In the genomic region with DNA sequence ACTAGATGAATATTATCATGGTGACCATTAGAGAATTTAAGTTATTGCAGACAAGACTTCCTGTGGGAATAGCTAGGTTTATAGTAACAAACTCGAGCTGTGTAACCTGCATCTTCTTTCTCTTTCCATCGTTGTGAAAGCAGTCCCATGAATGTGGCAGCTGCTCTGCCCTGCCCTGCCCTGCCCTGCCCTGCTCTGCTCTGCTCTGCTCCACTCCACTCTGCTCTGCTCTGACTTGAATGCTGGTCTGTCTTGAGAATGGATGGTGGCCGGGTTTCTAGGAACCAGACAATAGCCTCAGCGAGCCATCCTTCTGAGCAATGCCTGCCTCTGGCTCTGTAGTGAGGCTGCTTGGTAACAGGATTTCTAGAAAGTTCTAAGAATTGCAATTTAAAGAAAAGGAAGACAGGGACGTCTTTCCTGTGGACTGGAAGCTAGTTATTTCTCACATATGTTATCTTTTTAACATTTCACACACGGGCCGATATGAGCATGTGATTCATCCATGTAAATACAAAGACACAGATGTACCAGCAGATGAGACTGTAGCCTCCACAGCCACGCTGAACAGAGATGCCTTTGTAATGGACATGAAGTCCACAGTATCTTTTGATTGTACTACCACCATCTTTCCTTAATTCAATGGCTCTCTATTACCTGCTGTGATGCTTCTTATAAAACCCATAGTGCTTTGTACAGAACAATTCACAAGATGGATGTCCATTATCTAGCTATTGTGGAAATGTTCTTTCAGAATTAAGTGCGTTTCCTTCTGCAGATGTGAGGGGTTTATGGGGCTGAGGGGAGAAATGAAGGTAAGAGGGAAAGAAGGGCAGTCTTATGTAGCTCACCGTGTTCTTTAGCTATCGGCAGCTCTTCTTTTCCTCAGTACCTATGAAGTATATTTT, we compare ENCODE assay signal across 18 mouse cellular contexts.
DNase-seq lines count a peak whose midpoint lies in the region; ATAC-seq and TF ChIP-seq lines count a peak whose summit lies in the region.
"Had no signal": no experiment of that assay in that cellular context is flagged by ENCODE, and none has a peak within 500 bp of the region (broad histone marks: within the 10 kb centered on the region; RNA-seq: fewer than 3 reads in every experiment).

No protein-coding gene starts in this region.

- H3K4me3 ChIP-seq in midbrain, embryonic 10.5 days = no peak overlapping the region
- H3K4me3 ChIP-seq in midbrain, embryonic 14.5 days (replicated peaks; ENCODE audit: low read depth, low read length) = no peak overlapping the region
- no peak overlapping the region for H3K4me3 ChIP-seq in forebrain, embryonic 13.5 days
- no peak overlapping the region for H3K4me3 ChIP-seq in midbrain, embryonic 12.5 days
- no peak overlapping the region for H3K4me3 ChIP-seq in heart, adult 2 months
- H3K4me3 ChIP-seq: limb, embryonic 15.5 days had no signal

- intact Hi-C loops in heart, adult 2 months (cut with DNase I) = no loop called here

- H3K79me2 ChIP-seq in heart, adult 2 months (replicated peaks; ENCODE audit: control insufficient read depth, insufficient read depth, low read length) = no peaks in the 10 kb centered on the region

- no peaks in the 10 kb centered on the region for H3K36me3 ChIP-seq in midbrain, embryonic 10.5 days
- H3K36me3 ChIP-seq in midbrain, embryonic 14.5 days (ENCODE audit: control insufficient read depth, insufficient read depth, low read length) = no peaks in the 10 kb centered on the region
- no peaks in the 10 kb centered on the region for H3K36me3 ChIP-seq in forebrain, embryonic 13.5 days (ENCODE audit: poor library complexity, severe bottlenecking)
- H3K36me3 ChIP-seq in midbrain, embryonic 12.5 days = no peaks in the 10 kb centered on the region
- no peaks in the 10 kb centered on the region for H3K36me3 ChIP-seq in heart, adult 2 months (ENCODE audit: control insufficient read depth, insufficient read depth, low read length)
- H3K36me3 ChIP-seq: limb, embryonic 15.5 days had no signal

- no peaks in the 10 kb centered on the region for H3K27me3 ChIP-seq in midbrain, embryonic 10.5 days (ENCODE audit: low read depth, poor library complexity, severe bottlenecking)
- H3K27me3 ChIP-seq in midbrain, embryonic 14.5 days (ENCODE audit: control insufficient read depth, insufficient read depth, low read length) = no peaks in the 10 kb centered on the region
- H3K27me3 ChIP-seq in forebrain, embryonic 13.5 days = no peaks in the 10 kb centered on the region
- H3K27me3 ChIP-seq in midbrain, embryonic 12.5 days = no peaks in the 10 kb centered on the region
- no peaks in the 10 kb centered on the region for H3K27me3 ChIP-seq in heart, adult 2 months (ENCODE audit: control insufficient read depth, insufficient read depth, low read length)
- H3K27me3 ChIP-seq: limb, embryonic 15.5 days had no signal

- no peaks in the 10 kb centered on the region for H3K9me3 ChIP-seq in midbrain, embryonic 10.5 days (replicated peaks)
- no peaks in the 10 kb centered on the region for H3K9me3 ChIP-seq in midbrain, embryonic 14.5 days (ENCODE audit: control insufficient read depth, low read length)
- H3K9me3 ChIP-seq in forebrain, embryonic 13.5 days (replicated peaks) = no peaks in the 10 kb centered on the region
- no peaks in the 10 kb centered on the region for H3K9me3 ChIP-seq in midbrain, embryonic 12.5 days
- H3K9me3 ChIP-seq: limb, embryonic 15.5 days had no signal

- TF ChIP-seq POLR2A in heart, adult 2 months (IDR thresholded peaks at IDR 0.05; ENCODE audit: insufficient read depth, low read depth, low read length) = no peak

- no peak overlapping the region for H3K4me2 ChIP-seq in midbrain, embryonic 14.5 days (ENCODE audit: low read length)
- H3K4me2 ChIP-seq in forebrain, embryonic 13.5 days = no peak overlapping the region
- no peak overlapping the region for H3K4me2 ChIP-seq in midbrain, embryonic 12.5 days (replicated peaks)
- H3K4me2 ChIP-seq: limb, embryonic 15.5 days had no signal

- peak; percentile 55 for DNase-seq in midbrain, embryonic 10.5 days (ENCODE audit: low spot score)
- DNase-seq in midbrain, embryonic 14.5 days = no peak
- peak; percentile 20 for DNase-seq in retina, postnatal 1 day
- no peak for DNase-seq in kidney, postnatal 4 days
- no peak for DNase-seq in layer of hippocampus, adult 18-20 months (ENCODE audit: low spot score in 2 of 2)
- no peak for DNase-seq in heart, adult 2 months
- DNase-seq: adrenal gland, postnatal 25 days; B cell, adult 2 months; cerebellum, adult 2 months; gastrocnemius, postnatal 14 days; heart, postnatal 10 days; kidney, adult 2 months; lung, postnatal 14 days; thymus, adult 18-20 months had no signal

- 48% methylated on average over 11 of the region's 11 CpGs for WGBS in midbrain, embryonic 10.5 days
- WGBS in midbrain, embryonic 14.5 days = 39% methylated on average over 11 of the region's 11 CpGs
- 34% methylated on average over 11 of the region's 11 CpGs for WGBS in forebrain, embryonic 13.5 days
- 37% methylated on average over 11 of the region's 11 CpGs for WGBS in midbrain, embryonic 12.5 days
- WGBS in heart, adult 2 months = 68% methylated on average over 11 of the region's 11 CpGs

- no peak overlapping the region for H3K9ac ChIP-seq in midbrain, embryonic 14.5 days (replicated peaks; ENCODE audit: low read length)
- no peak overlapping the region for H3K9ac ChIP-seq in forebrain, embryonic 13.5 days
- H3K9ac ChIP-seq in midbrain, embryonic 12.5 days (replicated peaks) = no peak overlapping the region
- no peak overlapping the region for H3K9ac ChIP-seq in heart, adult 2 months (ENCODE audit: low read depth, low read length)
- H3K9ac ChIP-seq: limb, embryonic 15.5 days had no signal

- TF ChIP-seq EP300 in heart, adult 2 months (IDR thresholded peaks at IDR 0.05; ENCODE audit: insufficient read depth, low read depth, low read length) = no peak

- no peak for TF ChIP-seq CTCF in heart, adult 2 months (IDR thresholded peaks at IDR 0.05)

- ATAC-seq in midbrain, embryonic 14.5 days (ENCODE audit: low FRiP score, low TSS enrichment) = no peak
- peak; percentile 57; the same call in 1 of the 2 replicates for ATAC-seq in forebrain, embryonic 13.5 days
- ATAC-seq in midbrain, embryonic 12.5 days (ENCODE audit: low FRiP score, low read depth) = peak; percentile 72
- ATAC-seq: Patski had no signal

- peak overlapping the region; percentile 76 for H3K27ac ChIP-seq in midbrain, embryonic 10.5 days (replicated peaks)
- H3K27ac ChIP-seq in midbrain, embryonic 14.5 days (replicated peaks; ENCODE audit: low read depth, low read length) = no peak overlapping the region
- no peak overlapping the region for H3K27ac ChIP-seq in forebrain, embryonic 13.5 days
- peak overlapping the region; percentile 58; the same call in 1 of the 2 replicates for H3K27ac ChIP-seq in midbrain, embryonic 12.5 days (replicated peaks)
- H3K27ac ChIP-seq in heart, adult 2 months = no peak overlapping the region
- H3K27ac ChIP-seq: limb, embryonic 15.5 days had no signal

- H3K4me1 ChIP-seq in midbrain, embryonic 10.5 days = peaks cover 24% of the 10 kb centered on the region
- peaks cover 6% of the 10 kb centered on the region; the same call in 1 of the 2 replicates for H3K4me1 ChIP-seq in midbrain, embryonic 14.5 days (ENCODE audit: control insufficient read depth, insufficient read depth, low read length)
- peaks cover 9% of the 10 kb centered on the region; the same call in 1 of the 2 replicates for H3K4me1 ChIP-seq in forebrain, embryonic 13.5 days
- peaks cover 11% of the 10 kb centered on the region for H3K4me1 ChIP-seq in midbrain, embryonic 12.5 days
- no peaks in the 10 kb centered on the region for H3K4me1 ChIP-seq in heart, adult 2 months (ENCODE audit: control insufficient read depth, insufficient read depth, low read length)

Comparison
In these comparisons a context has a peak if more than half of its experiments do, and no peak if none do; other contexts are left out.
1. DNase-seq: peak in midbrain, embryonic 10.5 days (single experiment) and retina, postnatal 1 day (single experiment); none in midbrain, embryonic 14.5 days (single experiment), kidney, postnatal 4 days (0 of 2), layer of hippocampus, adult 18-20 months (0 of 2) and heart, adult 2 months (0 of 2).
2. H3K27ac ChIP-seq: peak in midbrain, embryonic 10.5 days (single experiment) and midbrain, embryonic 12.5 days (single experiment); none in midbrain, embryonic 14.5 days (single experiment), forebrain, embryonic 13.5 days (single experiment) and heart, adult 2 months (single experiment).